Mouse (Mus musculus) midbrain, embryonic 16.5 days (tissue): ENCODE measurements around the gene Epn1. TPM values are rescaled to one million over a fixed set of nuclear protein-coding genes. Genes with fewer than 3 reads are reported as not detected.
A peak's percentile ranks its signal among the peaks of the same experiment; 100 is the strongest.

Source experiments
- ATAC-seq: fragments of 200-750 bp; cut with Nextera tagmentation; 2 replicates; pipeline ENCODE4 v1.8.0; 2017; ENCODE audit warnings: moderate TSS enrichment
- H3K27ac ChIP-seq: fragments of 300-500 bp; sonication (generic); 2 replicates; pipeline ENCODE4 v1.5.1; 2014; ENCODE audit warnings: mild to moderate bottlenecking, low read length, mixed read lengths
- H3K27me3 ChIP-seq: fragments of 300-500 bp; sonication (generic); 2 replicates; pipeline ENCODE4 v1.6.1; 2014; ENCODE audit warnings: low read depth, low read length, mixed read lengths; ENCODE audit not compliant: control insufficient read depth, insufficient read depth
- H3K36me3 ChIP-seq: fragments of 300-500 bp; sonication (generic); 2 replicates; pipeline ENCODE4 v1.6.1; 2014; ENCODE audit warnings: mild to moderate bottlenecking, low read length, moderate library complexity, mixed read lengths; ENCODE audit not compliant: control insufficient read depth, insufficient read depth
- H3K4me1 ChIP-seq: fragments of 300-500 bp; sonication (generic); 2 replicates; pipeline ENCODE4 v1.6.1; 2014; ENCODE audit warnings: mild to moderate bottlenecking, low read length, mixed read lengths; ENCODE audit not compliant: control insufficient read depth, insufficient read depth
- H3K4me2 ChIP-seq: fragments of 300-500 bp; sonication (generic); 2 replicates; pipeline ENCODE4 v1.6.1; 2014; ENCODE audit warnings: mild to moderate bottlenecking, low read length, mixed read lengths
- H3K4me3 ChIP-seq: fragments of 300-500 bp; sonication (generic); 2 replicates; pipeline ENCODE4 v1.5.1; 2014; ENCODE audit warnings: low read depth, mild to moderate bottlenecking, low read length, moderate library complexity, mixed read lengths
- H3K9ac ChIP-seq: fragments of 300-500 bp; sonication (generic); 2 replicates; pipeline ENCODE4 v1.6.1; 2014; ENCODE audit warnings: low read depth, low read length, mixed read lengths
- H3K9me3 ChIP-seq: fragments of 300-500 bp; sonication (generic); replicated peaks from 2 replicates; pipeline ENCODE4 v1.6.1; 2014; ENCODE audit warnings: mild to moderate bottlenecking, low read length, mixed read lengths; ENCODE audit not compliant: control insufficient read depth, poor library complexity, severe bottlenecking
- WGBS: fragments of 180-500 bp; shearing (Covaris S2); extraction: QIAGEN DNeasy Blood & Tissue Kit; methylation state at CpG from one replicate; pipeline ENCODE4 v1.1.7; 2014; 5-methylcytosine and 5-hydroxymethylcytosine counted together
- polyA plus RNA-seq: library from polyadenylated mRNA; unstranded; fragments of >200 nt; fragmentation: Nextera tagmentation; extraction: Ambion mirVana; gene quantifications from 2 replicates; pipeline ENCODE4 v1.2.1, GENCODE M21; 2015

Epn1 gene
- polyA plus RNA-seq, 1 experiment from 2014 or later = 120 TPM

DNA sequence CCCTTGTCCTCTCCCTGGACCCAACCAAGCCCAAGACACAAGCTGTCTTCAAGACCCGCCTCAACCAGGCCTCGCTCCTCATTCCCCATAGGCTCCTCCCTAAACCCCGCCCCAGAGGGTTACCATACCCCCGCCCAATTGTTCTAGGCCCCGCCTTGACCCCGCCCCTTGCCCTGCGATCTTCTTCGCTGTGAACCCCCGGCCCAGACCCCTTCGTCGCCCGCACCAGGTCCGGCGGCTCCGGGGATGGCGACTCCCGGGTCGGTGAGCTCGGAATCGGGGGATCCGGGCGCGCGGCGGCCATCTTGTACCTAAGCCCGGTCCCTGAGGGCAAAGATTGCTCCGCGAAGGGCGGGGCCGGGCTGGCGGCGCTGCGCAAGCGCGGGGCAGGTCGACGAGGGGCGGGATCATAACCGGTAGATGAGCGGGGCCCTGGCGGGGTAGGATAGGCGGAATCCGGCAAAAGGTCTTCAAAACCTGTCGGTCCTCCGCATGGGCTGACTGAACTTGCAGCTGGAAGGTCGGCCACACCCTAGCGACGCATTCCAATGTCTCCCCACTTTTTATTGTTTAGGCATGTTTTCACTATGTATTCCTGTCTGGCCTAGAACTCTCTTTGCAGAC lies 41.8 kb upstream of the Epn1 start, which contains the start of gene Zfp784:
TSS of gene Zfp784 (minus strand) at position 338 of the 624 bp plus-strand sequence.
- Histone ChIP-seq H3K27ac (peak within 1 kb of the TSS; percentile 97), H3K4me3 (peak within 1 kb of the TSS; percentile 63), H3K36me3 (peaks cover 3% of the 10 kb centered on the region; the same call in 1 of the 2 replicates), H3K4me2 (peak within 1 kb of the TSS; percentile 63), H3K9me3 (no peaks in the 10 kb centered on the region), H3K27me3 (no peaks in the 10 kb centered on the region), H3K4me1 (peaks cover 7% of the 10 kb centered on the region; the same call in 1 of the 2 replicates), H3K9ac (peak within 1 kb of the TSS; percentile 76)
- WGBS = under 1% methylated on average over 48 of the region's 48 CpGs
- ATAC-seq = peak; percentile 95

DNA sequence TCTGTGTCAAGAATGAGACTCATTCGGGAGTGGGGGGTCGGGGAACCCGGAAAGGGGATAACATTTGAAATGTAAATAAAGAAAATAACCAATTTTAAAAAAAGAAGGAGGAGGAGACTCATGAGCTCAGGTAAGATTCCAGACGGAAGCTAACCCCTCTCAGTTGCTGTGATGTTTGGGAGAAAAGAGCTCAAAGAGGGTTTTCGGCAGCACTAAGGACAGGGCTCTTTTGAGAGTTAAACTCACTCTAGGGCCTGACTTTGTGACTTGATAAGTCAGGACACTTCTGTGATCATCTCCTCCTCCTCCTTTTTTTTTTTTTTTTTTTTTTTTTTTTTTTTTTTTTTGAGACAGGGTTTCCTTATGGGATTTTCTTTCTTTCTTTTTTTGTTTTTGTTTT lies 41.1 kb upstream of the Epn1 start:
- Histone ChIP-seq H3K4me2 (peak overlapping the region; percentile 63), H3K36me3 (0 out of 2 replicates have a peak, but pooled peaks cover under 1% of the 10 kb centered on the region), H3K4me1 (peaks cover 7% of the 10 kb centered on the region; the same call in 1 of the 2 replicates), H3K9ac (peak overlapping the region; percentile 76), H3K9me3 (no peaks in the 10 kb centered on the region), H3K27ac (no peak overlapping the region; the same call in 1 of the 2 replicates), H3K4me3 (peak overlapping the region; percentile 63), H3K27me3 (no peaks in the 10 kb centered on the region)
- ATAC-seq = no peak
- 24% methylated on average over 5 of the region's 5 CpGs for WGBS

DNA sequence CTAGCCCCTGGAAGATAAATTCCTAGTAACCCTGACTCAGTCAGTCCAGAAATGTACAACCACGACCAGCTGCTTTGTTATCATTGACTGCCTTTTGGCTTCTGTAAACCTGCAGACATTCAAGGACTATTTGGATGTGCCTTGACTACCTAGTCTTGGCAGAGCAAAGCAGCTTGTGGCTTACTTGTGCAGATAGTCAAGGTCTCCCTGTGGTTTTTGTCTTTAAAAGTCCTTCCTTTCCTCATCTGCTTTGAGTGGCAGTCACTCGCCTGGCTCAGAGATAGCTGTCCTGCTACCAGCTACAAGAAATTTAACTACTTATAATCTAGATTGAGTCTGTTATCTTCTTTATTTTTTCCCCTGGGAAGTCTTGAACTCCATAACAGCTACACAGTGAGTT lies 35.1 kb upstream of the Epn1 start:
- no peak for ATAC-seq
- no peaks in the 10 kb centered on the region for H3K27me3 ChIP-seq
- WGBS = 81% methylated on average over 2 of the region's 2 CpGs

DNA sequence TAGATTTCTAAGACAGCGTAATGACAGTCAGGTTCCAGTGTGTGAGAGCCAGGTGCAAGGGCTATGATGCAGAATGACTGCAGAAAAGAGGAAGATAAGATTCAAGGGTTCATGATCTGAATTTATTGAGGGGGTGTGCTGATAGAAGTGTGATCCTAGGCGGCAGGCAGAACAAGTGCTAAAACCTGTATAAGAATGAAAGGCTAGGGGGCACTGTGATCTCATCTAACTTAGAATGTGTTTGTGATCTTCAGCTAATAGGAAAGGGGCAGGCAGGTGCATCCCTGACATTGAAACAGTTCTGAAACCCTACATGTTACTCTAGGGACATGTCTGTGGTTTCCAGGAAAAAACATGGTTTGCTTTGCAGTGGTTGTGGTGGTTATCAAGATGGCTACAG lies 33.9 kb upstream of the Epn1 start:
- Histone ChIP-seq H3K4me1 (peaks cover 7% of the 10 kb centered on the region), H3K27ac (no peak overlapping the region), H3K27me3 (no peaks in the 10 kb centered on the region), H3K36me3 (no peaks in the 10 kb centered on the region), H3K4me2 (no peak overlapping the region), H3K9ac (no peak overlapping the region), H3K9me3 (no peaks in the 10 kb centered on the region), H3K4me3 (no peak overlapping the region)
- no peak for ATAC-seq
- 66% methylated on average over 2 of the region's 2 CpGs for WGBS

More for the DNA sequence above, 35.1 kb upstream of the Epn1 start:
- Histone ChIP-seq H3K27ac (no peak overlapping the region), H3K4me3 (no peak overlapping the region), H3K4me1 (no peaks in the 10 kb centered on the region), H3K36me3 (no peaks in the 10 kb centered on the region), H3K4me2 (no peak overlapping the region), H3K9me3 (no peaks in the 10 kb centered on the region), H3K9ac (no peak overlapping the region)

DNA sequence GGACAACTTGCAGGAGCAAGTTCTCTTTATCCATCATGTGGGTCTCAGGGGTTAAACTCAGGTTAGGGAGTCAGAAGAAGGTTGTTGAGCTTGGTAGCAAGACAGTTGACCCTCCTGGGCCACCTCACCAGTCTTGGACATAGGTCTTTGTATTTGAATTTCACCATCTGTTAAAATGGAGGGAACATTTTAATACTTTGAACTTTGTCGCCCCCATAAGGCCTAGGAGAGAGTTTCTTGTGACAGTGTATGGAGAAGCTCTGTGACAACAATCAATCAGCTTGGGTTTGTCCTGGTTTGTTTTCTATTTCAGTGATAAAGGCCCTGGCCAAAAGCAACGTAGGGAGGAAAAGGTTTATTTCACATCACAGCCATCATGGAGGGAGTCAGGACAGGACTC lies 32.7 kb upstream of the Epn1 start:
- H3K9me3 ChIP-seq = no peaks in the 10 kb centered on the region

DNA sequence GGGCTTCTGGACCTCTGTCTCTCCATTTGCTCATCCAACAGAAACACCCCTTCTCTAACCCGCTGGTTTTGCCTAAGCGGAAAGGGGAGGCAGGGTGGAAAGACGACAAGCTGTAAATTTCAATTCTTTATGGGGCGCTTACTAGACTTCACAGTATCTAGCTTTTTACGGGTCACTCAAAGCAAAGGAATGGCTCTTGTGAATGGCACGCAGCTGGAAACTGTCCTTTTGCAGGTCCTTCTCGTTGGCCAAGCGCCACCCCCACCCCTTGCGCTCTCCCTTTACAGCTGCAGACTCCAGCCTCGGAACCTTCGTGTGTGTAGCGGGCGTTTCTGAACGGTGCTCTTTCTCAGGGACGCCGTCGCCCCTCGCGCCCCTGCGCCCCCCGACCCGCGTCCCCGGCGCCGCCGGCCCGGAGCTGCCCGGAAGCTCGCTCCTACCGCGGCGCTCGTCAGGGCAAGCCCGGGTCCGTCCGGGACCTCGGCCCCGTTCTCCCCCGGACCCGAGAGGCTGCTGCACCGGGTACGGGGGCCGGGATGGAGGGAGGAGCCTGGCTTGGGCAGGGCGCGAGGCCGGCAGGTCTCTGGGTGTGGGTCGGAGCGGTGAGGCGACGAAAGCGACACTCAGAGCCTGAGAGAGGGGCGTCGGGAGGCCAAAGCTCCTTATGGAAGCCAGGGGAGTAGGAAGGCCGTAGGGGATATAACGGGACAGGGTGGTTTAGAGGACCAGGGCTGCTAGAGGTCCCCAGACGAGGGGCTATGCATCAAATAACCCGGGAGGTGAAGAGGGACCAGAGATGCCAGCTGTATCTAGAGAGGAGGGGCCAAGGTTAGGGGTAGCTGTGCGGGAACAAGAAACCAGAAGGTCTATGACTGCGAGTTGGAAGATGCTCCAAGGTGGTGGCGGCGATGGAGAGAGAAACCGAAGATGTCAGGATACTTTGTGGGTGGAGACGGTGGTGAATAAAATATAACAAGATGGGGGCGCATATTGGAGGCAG lies 28.5 kb upstream of the Epn1 start, which contains the start of gene Zfp580:
TSS of gene Zfp580 (plus strand) at position 346 of the 1,000 bp plus-strand sequence.
- H3K27ac ChIP-seq = peak within 1 kb of the TSS; percentile 93
- ATAC-seq = peak; percentile 79
- peaks cover 50% of the 10 kb centered on the region for H3K4me1 ChIP-seq
- peak within 1 kb of the TSS; percentile 95 for H3K9ac ChIP-seq
- under 1% methylated on average over 52 of the region's 65 CpGs for WGBS
- peak within 1 kb of the TSS; percentile 79 for H3K4me3 ChIP-seq
- no peaks in the 10 kb centered on the region for H3K36me3 ChIP-seq
- H3K4me2 ChIP-seq = peak within 1 kb of the TSS; percentile 71
- no peaks in the 10 kb centered on the region for H3K9me3 ChIP-seq
- peaks cover 15% of the 10 kb centered on the region for H3K27me3 ChIP-seq

More for the DNA sequence above, 32.7 kb upstream of the Epn1 start:
- Histone ChIP-seq H3K36me3 (no peaks in the 10 kb centered on the region), H3K27ac (no peak overlapping the region), H3K9ac (no peak overlapping the region), H3K4me3 (no peak overlapping the region), H3K4me2 (no peak overlapping the region), H3K27me3 (no peaks in the 10 kb centered on the region), H3K4me1 (peaks cover 10% of the 10 kb centered on the region)
- ATAC-seq = no peak
- WGBS = 36% methylated on average over 2 of the region's 2 CpGs

DNA sequence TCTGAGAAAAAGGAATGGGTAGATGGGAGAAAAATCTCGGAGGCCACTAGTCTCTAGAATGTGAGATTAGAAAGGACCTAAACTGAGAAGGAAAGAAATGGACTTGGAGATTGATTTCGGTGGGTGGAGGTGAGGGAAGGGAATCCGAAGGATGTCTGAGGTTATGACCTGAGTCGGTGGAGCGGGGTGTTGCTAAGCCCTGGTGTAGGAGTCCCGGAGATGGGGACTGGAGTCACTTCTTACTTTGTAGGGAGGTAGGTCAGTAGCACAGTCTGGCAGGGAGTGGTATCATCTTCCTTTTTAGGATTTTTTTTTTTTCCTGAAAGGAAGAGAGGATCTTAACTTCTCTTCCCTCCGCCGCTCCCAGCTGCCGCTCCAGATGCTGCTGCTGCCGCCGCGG lies 27.6 kb upstream of the Epn1 start:
- ATAC-seq = no peak
- Histone ChIP-seq H3K9ac (peak overlapping the region; percentile 95), H3K27me3 (peaks cover 15% of the 10 kb centered on the region), H3K27ac (no peak overlapping the region), H3K36me3 (no peaks in the 10 kb centered on the region), H3K9me3 (no peaks in the 10 kb centered on the region), H3K4me3 (peak overlapping the region; percentile 79), H3K4me2 (peak overlapping the region; percentile 71), H3K4me1 (peaks cover 51% of the 10 kb centered on the region)
- 2% methylated on average over 11 of the region's 12 CpGs for WGBS

DNA sequence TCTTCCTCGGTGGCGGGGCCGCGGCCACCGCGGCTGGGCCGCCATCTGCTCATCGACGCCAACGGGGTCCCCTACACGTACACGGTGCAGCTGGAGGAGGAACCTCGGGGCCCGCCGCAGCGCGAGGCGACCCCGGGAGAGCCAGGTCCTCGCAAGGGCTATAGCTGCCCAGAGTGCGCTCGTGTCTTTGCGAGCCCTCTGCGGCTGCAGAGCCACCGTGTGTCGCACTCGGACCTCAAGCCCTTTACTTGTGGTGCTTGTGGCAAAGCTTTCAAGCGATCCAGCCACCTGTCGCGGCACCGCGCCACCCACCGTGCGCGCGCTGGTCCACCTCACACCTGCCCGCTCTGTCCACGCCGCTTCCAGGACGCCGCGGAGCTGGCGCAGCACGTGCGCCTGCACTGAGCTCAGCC lies 27.1 kb upstream of the Epn1 start:
- Histone ChIP-seq H3K36me3 (no peaks in the 10 kb centered on the region), H3K4me1 (peaks cover 56% of the 10 kb centered on the region)
- no peak for ATAC-seq

More for the DNA sequence above, 27.1 kb upstream of the Epn1 start:
- Histone ChIP-seq H3K9me3 (no peaks in the 10 kb centered on the region), H3K9ac (peak overlapping the region; percentile 95), H3K27me3 (peaks cover 15% of the 10 kb centered on the region), H3K4me3 (peak overlapping the region; percentile 79), H3K27ac (no peak overlapping the region), H3K4me2 (peak overlapping the region; percentile 71)
- WGBS = 3% methylated on average over 44 of the region's 45 CpGs
